Mouse (Mus musculus): ENCODE results near the gene Ralgapb. TPM values are rescaled to one million over a fixed set of nuclear protein-coding genes. Genes with fewer than 3 reads are reported as not detected.

Gene Ralgapb
- polyA plus RNA-seq, 1 experiment from 2014 or later: 20.6 TPM

GRCm38 (mm10) chr2:158462450-158462849, 52.8 kb downstream of the Ralgapb start:
- Histone ChIP-seq H3K9me3 (replicated peaks; ENCODE audit: control insufficient read depth, low read length) (no peaks in the 10 kb centered on the region), H3K4me1 (ENCODE audit: control insufficient read depth, insufficient read depth, low read length) (no peaks in the 10 kb centered on the region), H3K4me2 (ENCODE audit: low read depth, low read length) (no peak overlapping the region), H3K27ac (replicated peaks; ENCODE audit: low read depth, low read length) (no peak overlapping the region), H3K27me3 (ENCODE audit: control insufficient read depth, insufficient read depth, low read length) (no peaks in the 10 kb centered on the region), H3K36me3 (replicated peaks; ENCODE audit: control insufficient read depth, insufficient read depth, low read depth, low read length) (peaks cover 2% of the 10 kb centered on the region; the same call in 1 of the 2 replicates), H3K9ac (replicated peaks; ENCODE audit: low read length) (no peak overlapping the region), H3K4me3 (ENCODE audit: low read depth, low read length) (no peak overlapping the region)
- 61% methylated on average over 1 of the region's 1 CpGs for WGBS
- ATAC-seq (replicated peaks; ENCODE audit: insufficient number of reproducible peaks, low FRiP score, low TSS enrichment, low read depth) (no peak), DNase-seq (ENCODE audit: low spot score) (no peak)

GRCm38 (mm10) chr2:158474159-158474558, 64.5 kb downstream of the Ralgapb start:
- no peak for DNase-seq (ENCODE audit: low spot score)
- Histone ChIP-seq H3K36me3 (replicated peaks; ENCODE audit: control insufficient read depth, insufficient read depth, low read depth, low read length) (peaks cover 3% of the 10 kb centered on the region), H3K9ac (replicated peaks; ENCODE audit: low read length) (no peak overlapping the region), H3K4me3 (ENCODE audit: low read depth, low read length) (no peak overlapping the region), H3K4me1 (ENCODE audit: control insufficient read depth, insufficient read depth, low read length) (no peaks in the 10 kb centered on the region), H3K4me2 (ENCODE audit: low read depth, low read length) (no peak overlapping the region), H3K27ac (replicated peaks; ENCODE audit: low read depth, low read length) (no peak overlapping the region), H3K9me3 (replicated peaks; ENCODE audit: control insufficient read depth, low read length) (no peaks in the 10 kb centered on the region), H3K27me3 (ENCODE audit: control insufficient read depth, insufficient read depth, low read length) (no peaks in the 10 kb centered on the region)
- WGBS: 91% methylated on average over 1 of the region's 1 CpGs
- no peak for ATAC-seq (replicated peaks; ENCODE audit: insufficient number of reproducible peaks, low FRiP score, low TSS enrichment, low read depth)

- H3K27me3 ChIP-seq (ENCODE audit: control insufficient read depth, insufficient read depth, low read length): no peaks in the 10 kb centered on the region
- H3K27ac ChIP-seq (replicated peaks; ENCODE audit: low read depth, low read length): no peak overlapping the region
- H3K36me3 ChIP-seq (replicated peaks; ENCODE audit: control insufficient read depth, insufficient read depth, low read depth, low read length): peaks cover 3% of the 10 kb centered on the region
- ATAC-seq (replicated peaks; ENCODE audit: insufficient number of reproducible peaks, low FRiP score, low TSS enrichment, low read depth): no peak
- H3K4me3 ChIP-seq (ENCODE audit: low read depth, low read length): no peak overlapping the region
- no peak overlapping the region for H3K9ac ChIP-seq (replicated peaks; ENCODE audit: low read length)
- 79% methylated on average over 3 of the region's 3 CpGs for WGBS
- no peak overlapping the region for H3K4me2 ChIP-seq (ENCODE audit: low read depth, low read length)
- no peak for DNase-seq (ENCODE audit: low spot score)
- H3K4me1 ChIP-seq (ENCODE audit: control insufficient read depth, insufficient read depth, low read length): no peaks in the 10 kb centered on the region
- H3K9me3 ChIP-seq (replicated peaks; ENCODE audit: control insufficient read depth, low read length): no peaks in the 10 kb centered on the region
Measured at GRCm38 (mm10) chr2:158477640-158478039, 68.0 kb downstream of the Ralgapb start.

- ATAC-seq (replicated peaks; ENCODE audit: insufficient number of reproducible peaks, low FRiP score, low TSS enrichment, low read depth): no peak
- no peaks in the 10 kb centered on the region for H3K36me3 ChIP-seq (replicated peaks; ENCODE audit: control insufficient read depth, insufficient read depth, low read depth, low read length)
- no peak overlapping the region for H3K9ac ChIP-seq (replicated peaks; ENCODE audit: low read length)
- H3K27ac ChIP-seq (replicated peaks; ENCODE audit: low read depth, low read length): no peak overlapping the region
- H3K27me3 ChIP-seq (ENCODE audit: control insufficient read depth, insufficient read depth, low read length): no peaks in the 10 kb centered on the region
- WGBS: 90% methylated on average over 5 of the region's 5 CpGs
- no peak for DNase-seq (ENCODE audit: low spot score)
- H3K4me1 ChIP-seq (ENCODE audit: control insufficient read depth, insufficient read depth, low read length): no peaks in the 10 kb centered on the region
- no peaks in the 10 kb centered on the region for H3K9me3 ChIP-seq (replicated peaks; ENCODE audit: control insufficient read depth, low read length)
- H3K4me3 ChIP-seq (ENCODE audit: low read depth, low read length): no peak overlapping the region
- H3K4me2 ChIP-seq (ENCODE audit: low read depth, low read length): no peak overlapping the region
Measured at GRCm38 (mm10) chr2:158498457-158498856, 88.8 kb downstream of the Ralgapb start.

- Histone ChIP-seq H3K4me3 (ENCODE audit: low read depth, low read length) (no peak within 1 kb of the TSS), H3K4me1 (ENCODE audit: control insufficient read depth, insufficient read depth, low read length) (no peaks in the 10 kb centered on the region), H3K9me3 (replicated peaks; ENCODE audit: control insufficient read depth, low read length) (no peaks in the 10 kb centered on the region), H3K36me3 (replicated peaks; ENCODE audit: control insufficient read depth, insufficient read depth, low read depth, low read length) (no peaks in the 10 kb centered on the region), H3K27me3 (ENCODE audit: control insufficient read depth, insufficient read depth, low read length) (no peaks in the 10 kb centered on the region), H3K9ac (replicated peaks; ENCODE audit: low read length) (no peak within 1 kb of the TSS), H3K4me2 (ENCODE audit: low read depth, low read length) (no peak within 1 kb of the TSS), H3K27ac (replicated peaks; ENCODE audit: low read depth, low read length) (no peak within 1 kb of the TSS)
- ATAC-seq (replicated peaks; ENCODE audit: insufficient number of reproducible peaks, low FRiP score, low TSS enrichment, low read depth): no peak
- WGBS: 66% methylated on average over 11 of the region's 11 CpGs
- DNase-seq (ENCODE audit: low spot score): no peak
Measured at GRCm38 (mm10) chr2:158501836-158502812, 92.5 kb downstream of the Ralgapb start, which contains the start of gene Adig. Gene Adig (plus strand): TSS chr2:158502612.

GRCm38 (mm10) chr2:158503226-158503625, 93.6 kb downstream of the Ralgapb start:
- no peak overlapping the region for H3K4me2 ChIP-seq (ENCODE audit: low read depth, low read length)
- H3K27me3 ChIP-seq (ENCODE audit: control insufficient read depth, insufficient read depth, low read length): no peaks in the 10 kb centered on the region
- no peak for ATAC-seq (replicated peaks; ENCODE audit: insufficient number of reproducible peaks, low FRiP score, low TSS enrichment, low read depth)
- no peaks in the 10 kb centered on the region for H3K36me3 ChIP-seq (replicated peaks; ENCODE audit: control insufficient read depth, insufficient read depth, low read depth, low read length)
- H3K27ac ChIP-seq (replicated peaks; ENCODE audit: low read depth, low read length): no peak overlapping the region
- no peaks in the 10 kb centered on the region for H3K9me3 ChIP-seq (replicated peaks; ENCODE audit: control insufficient read depth, low read length)
- DNase-seq (ENCODE audit: low spot score): no peak
- H3K9ac ChIP-seq (replicated peaks; ENCODE audit: low read length): no peak overlapping the region
- no peaks in the 10 kb centered on the region for H3K4me1 ChIP-seq (ENCODE audit: control insufficient read depth, insufficient read depth, low read length)
- 85% methylated on average over 7 of the region's 7 CpGs for WGBS
- H3K4me3 ChIP-seq (ENCODE audit: low read depth, low read length): no peak overlapping the region

GRCm38 (mm10) chr2:158503671-158504070, 94.0 kb downstream of the Ralgapb start:
- H3K4me1 ChIP-seq (ENCODE audit: control insufficient read depth, insufficient read depth, low read length): no peaks in the 10 kb centered on the region
- 75% methylated on average over 4 of the region's 4 CpGs for WGBS
- H3K36me3 ChIP-seq (replicated peaks; ENCODE audit: control insufficient read depth, insufficient read depth, low read depth, low read length): no peaks in the 10 kb centered on the region
- H3K4me3 ChIP-seq (ENCODE audit: low read depth, low read length): no peak overlapping the region
- H3K27ac ChIP-seq (replicated peaks; ENCODE audit: low read depth, low read length): no peak overlapping the region
- ATAC-seq (replicated peaks; ENCODE audit: insufficient number of reproducible peaks, low FRiP score, low TSS enrichment, low read depth) (no peak), DNase-seq (ENCODE audit: low spot score) (no peak)
- no peaks in the 10 kb centered on the region for H3K9me3 ChIP-seq (replicated peaks; ENCODE audit: control insufficient read depth, low read length)
- no peak overlapping the region for H3K9ac ChIP-seq (replicated peaks; ENCODE audit: low read length)
- H3K4me2 ChIP-seq (ENCODE audit: low read depth, low read length): no peak overlapping the region
- H3K27me3 ChIP-seq (ENCODE audit: control insufficient read depth, insufficient read depth, low read length): no peaks in the 10 kb centered on the region

- no peaks in the 10 kb centered on the region for H3K9me3 ChIP-seq (replicated peaks; ENCODE audit: control insufficient read depth, low read length)
- H3K27ac ChIP-seq (replicated peaks; ENCODE audit: low read depth, low read length): no peak overlapping the region
- no peak overlapping the region for H3K4me2 ChIP-seq (ENCODE audit: low read depth, low read length)
- no peak for ATAC-seq (replicated peaks; ENCODE audit: insufficient number of reproducible peaks, low FRiP score, low TSS enrichment, low read depth)
- DNase-seq (ENCODE audit: low spot score): no peak
- no peaks in the 10 kb centered on the region for H3K4me1 ChIP-seq (ENCODE audit: control insufficient read depth, insufficient read depth, low read length)
- WGBS: 82% methylated on average over 5 of the region's 5 CpGs
- no peak overlapping the region for H3K4me3 ChIP-seq (ENCODE audit: low read depth, low read length)
- no peaks in the 10 kb centered on the region for H3K27me3 ChIP-seq (ENCODE audit: control insufficient read depth, insufficient read depth, low read length)
- no peak overlapping the region for H3K9ac ChIP-seq (replicated peaks; ENCODE audit: low read length)
- no peaks in the 10 kb centered on the region for H3K36me3 ChIP-seq (replicated peaks; ENCODE audit: control insufficient read depth, insufficient read depth, low read depth, low read length)
Measured at GRCm38 (mm10) chr2:158506475-158506874, 96.8 kb downstream of the Ralgapb start.
